Mouse (Mus musculus) CH12.LX (cell line): ENCODE results near the gene Rhag. TPM values are rescaled to one million over a fixed set of nuclear protein-coding genes. Genes with fewer than 3 reads are reported as not detected.

Experiments
- DNase-seq: peaks from one replicate; pipeline ENCODE4 v3.0.0-alpha.2; 2013; ENCODE audit errors: extremely low read depth
- H3K27ac ChIP-seq: 2 replicates; pipeline ENCODE4 v1.5.1; 2012; ENCODE audit warnings: low read depth, mild to moderate bottlenecking, control low read depth, moderate library complexity; ENCODE audit not compliant: insufficient read depth
- H3K27me3 ChIP-seq: replicated peaks from 2 replicates; pipeline ENCODE3; 2012; ENCODE audit warnings: inconsistent platforms
- H3K36me3 ChIP-seq, 2 experiments: replicated peaks in 1 of 2; 2 replicates each; pipeline versions ENCODE3 to v1.6.1; 2012; ENCODE audit warnings: inconsistent platforms in 1 of 2, low read length in 1 of 2, mild to moderate bottlenecking in 1 of 2, mixed read lengths in 1 of 2, moderate library complexity in 1 of 2; ENCODE audit not compliant: control insufficient read depth in 1 of 2, insufficient read depth in 1 of 2
- H3K4me1 ChIP-seq, 2 experiments: 2 replicates each; pipeline ENCODE4 v1.6.1; 2012; ENCODE audit warnings: inconsistent platforms in 1 of 2, moderate library complexity in 1 of 2; ENCODE audit not compliant: insufficient read depth in 2 of 2, control insufficient read depth in 1 of 2
- H3K4me2 ChIP-seq: 2 replicates; pipeline ENCODE4 v1.6.1; 2012; ENCODE audit warnings: low read depth, mild to moderate bottlenecking, control low read depth; ENCODE audit not compliant: poor library complexity, insufficient read depth, severe bottlenecking
- H3K4me3 ChIP-seq, 3 experiments: fragments of 150-350 bp in 1 of 3; sonication (generic) in 1 of 3; replicated peaks in 1 of 3; 2 replicates each; pipeline versions ENCODE3 to v1.5.1; 2011 to 2012; ENCODE audit warnings: low read depth in 2 of 3, low read length in 2 of 3, mild to moderate bottlenecking in 2 of 3, moderate library complexity in 2 of 3, control low read depth in 1 of 3, improper control_type of control experiment in 1 of 3, inconsistent platforms in 1 of 3, mixed read lengths in 1 of 3; ENCODE audit not compliant: poor library complexity in 1 of 3
- H3K79me2 ChIP-seq: replicated peaks from 2 replicates; pipeline ENCODE4 v1.6.1; 2012; ENCODE audit warnings: mild to moderate bottlenecking, moderate library complexity; ENCODE audit not compliant: control insufficient read depth, poor library complexity, insufficient read depth, severe bottlenecking; ENCODE audit errors: extremely low read depth
- H3K9ac ChIP-seq: 2 replicates; pipeline ENCODE4 v1.6.1; 2012; ENCODE audit warnings: low read depth, mild to moderate bottlenecking, control low read depth, moderate library complexity; ENCODE audit not compliant: insufficient read depth
- H3K9me3 ChIP-seq: replicated peaks from 2 replicates; pipeline ENCODE3; 2012; ENCODE audit warnings: low read length, inconsistent platforms, mixed read lengths
- CHD2 ChIP-seq: IDR thresholded peaks from 2 replicates; pipeline ENCODE4 v1.6.1; 2011; ENCODE audit warnings: low read length, improper control_type of control experiment
- E2F4 ChIP-seq: IDR thresholded peaks from 2 replicates; pipeline ENCODE4 v1.6.1; 2011; ENCODE audit warnings: low read depth, low read length, improper control_type of control experiment; ENCODE audit not compliant: insufficient replicate concordance
- ETS1 ChIP-seq: conservative IDR thresholded peaks from 2 replicates; pipeline ENCODE4 v1.6.1; 2012; ENCODE audit warnings: low read depth, mild to moderate bottlenecking, inconsistent platforms, low read length, improper control_type of control experiment, moderate library complexity
- GABPA ChIP-seq: IDR thresholded peaks from 2 replicates; pipeline ENCODE4 v1.6.1; 2012; ENCODE audit warnings: low read depth, low read length, improper control_type of control experiment, inconsistent platforms; ENCODE audit not compliant: insufficient replicate concordance
- IRF4 ChIP-seq: IDR thresholded peaks from 2 replicates; pipeline ENCODE4 v1.6.1; 2014; ENCODE audit warnings: low read depth, mild to moderate bottlenecking, inconsistent platforms, low read length, improper control_type of control experiment
- JUND ChIP-seq: conservative IDR thresholded peaks from 2 replicates; pipeline ENCODE4 v1.6.1; 2011; ENCODE audit warnings: low read depth, low read length, improper control_type of control experiment
- MAX ChIP-seq: IDR thresholded peaks from 2 replicates; pipeline ENCODE4 v1.6.1; 2011; ENCODE audit warnings: low read length, improper control_type of control experiment
- MYC ChIP-seq: IDR thresholded peaks from 2 replicates; pipeline ENCODE4 v1.6.1; 2011; ENCODE audit warnings: low read depth, mild to moderate bottlenecking, improper control_type of control experiment, low read length
- NELFE ChIP-seq: IDR thresholded peaks from 2 replicates; pipeline ENCODE4 v1.6.1; 2011; ENCODE audit warnings: low read depth, low read length, improper control_type of control experiment
- NRF1 ChIP-seq: IDR thresholded peaks from 2 replicates; pipeline ENCODE4 v1.6.1; 2014; ENCODE audit warnings: low read depth, mild to moderate bottlenecking, inconsistent platforms, low read length, improper control_type of control experiment, moderate library complexity
- TCF12 ChIP-seq: IDR thresholded peaks from 2 replicates; pipeline ENCODE4 v1.6.1; 2014; ENCODE audit warnings: low read depth, mild to moderate bottlenecking, inconsistent platforms, low read length, improper control_type of control experiment
- UBTF ChIP-seq: IDR thresholded peaks from 2 replicates; pipeline ENCODE4 v1.6.1; 2012; ENCODE audit warnings: low read depth, mild to moderate bottlenecking, inconsistent platforms, low read length, improper control_type of control experiment, moderate library complexity
- USF2 ChIP-seq: conservative IDR thresholded peaks from 2 replicates; pipeline ENCODE4 v1.6.1; 2011; ENCODE audit warnings: low read depth, low read length, improper control_type of control experiment
- ZKSCAN1 ChIP-seq: IDR thresholded peaks from 2 replicates; pipeline ENCODE4 v1.6.1; 2012; ENCODE audit warnings: low read depth, inconsistent platforms, low read length, improper control_type of control experiment, borderline replicate concordance
- dilution Hi-C: fragments of 300-500 bp; cut with MboI; formaldehyde crosslinking; loops from 2 replicates; pipeline ENCODE4 v1.14.3; 2020; ENCODE audit warnings: low sequenced_read_pairs; ENCODE audit not compliant: extremely low pct_unique_long_range_greater_than_20kb, extremely low pct_ligation_motif_present
- in situ Hi-C: fragments of 300-500 bp; cut with MboI; formaldehyde crosslinking; loops from 3 replicates; pipeline ENCODE4 v1.14.3; 2019; ENCODE audit warnings: low sequenced_read_pairs, low pct_ligation_motif_present, low pct_unique_long_range_greater_than_20kb, mixed read lengths
- polyA plus RNA-seq: library from polyadenylated mRNA; unstranded; fragments of >175 nt; gene quantifications from 2 replicates; pipeline ENCODE4 v1.2.1, GENCODE M21; 2012; ENCODE audit warnings: low read depth; ENCODE audit not compliant: insufficient read length
- total RNA-seq, 2 experiments: library from RNA; depleted of rRNA; stranded (reverse); fragments of 300-350 nt in 1 of 2; fragments of >200 nt in 1 of 2; gene quantifications; 2 replicates each; pipeline ENCODE4 v1.2.3; 2012 to 2014

Rhag gene
- total and polyA plus RNA-seq, 3 experiments: not detected

GRCm38 (mm10) chr17:40887849-40888536 is 77.1 kb downstream of the Rhag start:
- no peaks in the 10 kb centered on the region for H3K4me1 ChIP-seq
- no peak overlapping the region for H3K9ac ChIP-seq
- in situ Hi-C loops: no loop called here
- H3K27ac ChIP-seq: no peak overlapping the region
- no peaks in the 10 kb centered on the region for H3K27me3 ChIP-seq
- no peak for DNase-seq
- TF ChIP-seq GABPA (no peak), NRF1 (no peak), E2F4 (no peak), MAX (no peak), UBTF (no peak), CHD2 (no peak), JUND (no peak), NELFE (no peak), ETS1 (no peak), TCF12 (no peak), ZKSCAN1 (no peak), MYC (no peak), IRF4 (no peak), USF2 (no peak)
- H3K4me2 ChIP-seq: no peak overlapping the region
- H3K9me3 ChIP-seq: peaks cover 7% of the 10 kb centered on the region
- H3K79me2 ChIP-seq: no peaks in the 10 kb centered on the region
- no peak overlapping the region for H3K4me3 ChIP-seq
- no peaks in the 10 kb centered on the region for H3K36me3 ChIP-seq
- dilution Hi-C loops: no loop called here

Other genes with a start within 250 kb of the Rhag start
- not detected in 2 replicates for gene Esp6, start 249.6 kb upstream of the Rhag start, total RNA-seq (2012; rRNA removed)
- not detected in 2 replicates for gene Esp6, start 249.6 kb upstream of the Rhag start, total RNA-seq (2014; rRNA removed)
- gene Esp6, start 249.6 kb upstream of the Rhag start, polyA plus RNA-seq: not detected in 2 replicates
- gene Esp4, start 212.5 kb upstream of the Rhag start, total RNA-seq (2012; rRNA removed): not detected in 2 replicates
- gene Esp4, start 212.5 kb upstream of the Rhag start, total RNA-seq (2014; rRNA removed): not detected in 2 replicates
- gene Esp4, start 212.5 kb upstream of the Rhag start, polyA plus RNA-seq: not detected in 2 replicates
- gene Esp3, start 179.1 kb upstream of the Rhag start, total RNA-seq (2012; rRNA removed): not detected in 2 replicates
- not detected in 2 replicates for gene Esp3, start 179.1 kb upstream of the Rhag start, total RNA-seq (2014; rRNA removed)
- gene Esp3, start 179.1 kb upstream of the Rhag start, polyA plus RNA-seq: not detected in 2 replicates
- gene Esp1, start 84.0 kb upstream of the Rhag start, total RNA-seq (2012; rRNA removed): not detected in 2 replicates
- not detected in 2 replicates for gene Esp1, start 84.0 kb upstream of the Rhag start, total RNA-seq (2014; rRNA removed)
- gene Esp1, start 84.0 kb upstream of the Rhag start, polyA plus RNA-seq: not detected in 2 replicates
- gene Crisp2, start 4.1 kb upstream of the Rhag start, total RNA-seq (2012; rRNA removed): not detected in 2 replicates
- gene Crisp2, start 4.1 kb upstream of the Rhag start, total RNA-seq (2014; rRNA removed): not detected in 2 replicates
- not detected in 2 replicates for gene Crisp2, start 4.1 kb upstream of the Rhag start, polyA plus RNA-seq
- not detected in 2 replicates for gene 9130008F23Rik, start 69.4 kb downstream of the Rhag start, total RNA-seq (2012; rRNA removed)
- gene 9130008F23Rik, start 69.4 kb downstream of the Rhag start, total RNA-seq (2014; rRNA removed): not detected in 2 replicates
- gene 9130008F23Rik, start 69.4 kb downstream of the Rhag start, polyA plus RNA-seq: not detected in 2 replicates
- gene Glyatl3, start 103.2 kb downstream of the Rhag start, total RNA-seq (2012; rRNA removed): not detected in 2 replicates
- gene Glyatl3, start 103.2 kb downstream of the Rhag start, total RNA-seq (2014; rRNA removed): not detected in 2 replicates
- gene Glyatl3, start 103.2 kb downstream of the Rhag start, polyA plus RNA-seq: not detected in 2 replicates
- gene Mut, start 123.6 kb downstream of the Rhag start, total RNA-seq (2012; rRNA removed): 17.7 and 21.1 TPM in 2 replicates
- gene Mut, start 123.6 kb downstream of the Rhag start, total RNA-seq (2014; rRNA removed): 19.4 and 20.8 TPM in 2 replicates
- gene Mut, start 123.6 kb downstream of the Rhag start, polyA plus RNA-seq: 16.2 and 18.7 TPM in 2 replicates
- gene Cenpq, start 123.9 kb downstream of the Rhag start, total RNA-seq (2012; rRNA removed): 15.9 and 17.2 TPM in 2 replicates
- 52.8 and 58.1 TPM in 2 replicates for gene Cenpq, start 123.9 kb downstream of the Rhag start, total RNA-seq (2014; rRNA removed)
- gene Cenpq, start 123.9 kb downstream of the Rhag start, polyA plus RNA-seq: 30.5 and 33.8 TPM in 2 replicates